Mouse (Mus musculus) kidney, embryonic 16.5 days (tissue): ENCODE measurements at regions not wholly inside any gene's neighbourhood (a gene's known extent, or its start where the extent isn't known, plus 50 kb on each side); places are given as distances from the start of the nearest gene placed in this dataset.

ENCODE experiments used
- ATAC-seq: fragments of 200-750 bp; cut with Nextera tagmentation; 2 replicates; pipeline ENCODE4 v1.8.0; 2017; ENCODE audit warnings: moderate TSS enrichment; ENCODE audit not compliant: low FRiP score, low TSS enrichment
- H3K27ac ChIP-seq: fragments of 300-500 bp; sonication (generic); 2 replicates; pipeline ENCODE4 v1.5.1; 2014; ENCODE audit warnings: low read length
- H3K27me3 ChIP-seq: fragments of 300-500 bp; sonication (generic); 2 replicates; pipeline ENCODE4 v1.6.1; 2014; ENCODE audit warnings: low read length, control low read depth, mixed read lengths; ENCODE audit not compliant: insufficient read depth
- H3K36me3 ChIP-seq: fragments of 300-500 bp; sonication (generic); 2 replicates; pipeline ENCODE4 v1.6.1; 2014; ENCODE audit warnings: low read length, control low read depth, mixed read lengths; ENCODE audit not compliant: insufficient read depth
- H3K4me1 ChIP-seq: fragments of 300-500 bp; sonication (generic); 2 replicates; pipeline ENCODE4 v1.6.1; 2014; ENCODE audit warnings: low read length, control low read depth, mixed read lengths; ENCODE audit not compliant: insufficient read depth
- H3K4me2 ChIP-seq: fragments of 300-500 bp; sonication (generic); replicated peaks from 2 replicates; pipeline ENCODE4 v1.6.1; 2014; ENCODE audit warnings: low read depth, low read length
- H3K4me3 ChIP-seq: fragments of 300-500 bp; sonication (generic); 2 replicates; pipeline ENCODE4 v1.5.1; 2014; ENCODE audit warnings: mild to moderate bottlenecking, low read length
- H3K9ac ChIP-seq: fragments of 300-500 bp; sonication (generic); replicated peaks from 2 replicates; pipeline ENCODE4 v1.6.1; 2014; ENCODE audit warnings: low read length
- H3K9me3 ChIP-seq: fragments of 300-500 bp; sonication (generic); 2 replicates; pipeline ENCODE4 v1.6.1; 2016; ENCODE audit warnings: low read length, control low read depth
- WGBS: fragments of 180-500 bp; shearing (Covaris S2); extraction: QIAGEN DNeasy Blood & Tissue Kit; methylation state at CpG from one replicate; pipeline ENCODE4 v1.1.7; 2014; 5-methylcytosine and 5-hydroxymethylcytosine counted together

DNA sequence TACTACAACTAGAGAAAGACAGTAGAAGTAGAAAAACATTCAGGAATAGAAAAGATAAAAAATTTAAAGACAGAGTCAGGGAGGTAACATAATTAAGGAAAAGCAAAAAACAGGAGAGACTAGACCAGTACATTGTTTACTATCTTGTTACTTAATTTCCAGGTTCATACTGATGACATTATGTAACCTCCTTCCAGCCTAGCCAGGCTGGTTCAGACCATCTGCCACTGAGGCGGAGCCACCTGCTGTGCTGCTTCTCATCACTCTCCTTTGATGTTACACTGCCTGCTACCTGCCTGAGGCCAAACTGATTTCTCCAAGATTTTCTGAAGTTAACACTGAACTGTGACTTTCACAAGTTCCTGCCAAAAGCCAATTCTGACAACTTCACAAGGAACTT is 64.2 kb upstream of the Vmn2r2 start:
- Histone ChIP-seq H3K27me3 (no peaks in the 10 kb centered on the region), H3K27ac (no peak overlapping the region), H3K4me1 (no peaks in the 10 kb centered on the region), H3K9me3 (no peaks in the 10 kb centered on the region), H3K4me3 (no peak overlapping the region), H3K4me2 (no peak overlapping the region), H3K9ac (no peak overlapping the region), H3K36me3 (no peaks in the 10 kb centered on the region)
- 54% methylated on average over 1 of the region's 1 CpGs for WGBS
- no peak for ATAC-seq

DNA sequence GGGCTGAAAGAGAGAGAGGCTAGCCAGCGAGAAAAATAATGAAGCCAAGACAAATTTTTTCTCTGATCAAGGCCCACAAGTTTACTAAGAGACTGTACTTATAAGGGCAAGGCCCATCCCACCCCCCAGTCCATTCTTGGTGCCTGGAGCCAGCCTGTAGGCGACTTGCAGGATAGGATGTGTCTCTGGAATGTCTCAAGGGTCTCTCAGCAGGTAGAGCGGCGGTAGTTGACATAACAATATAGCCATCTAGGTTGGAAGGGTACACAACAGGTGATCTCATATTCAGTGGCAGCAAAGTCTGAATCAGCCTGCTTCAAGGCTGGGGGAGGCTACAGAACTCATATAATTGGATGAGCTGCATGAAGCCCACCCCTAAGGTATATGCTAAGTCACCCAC is 61.1 kb upstream of the Vmn2r2 start:
- Histone ChIP-seq H3K27me3 (no peaks in the 10 kb centered on the region), H3K4me2 (no peak overlapping the region), H3K4me3 (no peak overlapping the region), H3K36me3 (no peaks in the 10 kb centered on the region), H3K4me1 (no peaks in the 10 kb centered on the region), H3K9ac (no peak overlapping the region), H3K27ac (no peak overlapping the region), H3K9me3 (no peaks in the 10 kb centered on the region)
- ATAC-seq, result no peak
- WGBS, result 83% methylated on average over 4 of the region's 4 CpGs

DNA sequence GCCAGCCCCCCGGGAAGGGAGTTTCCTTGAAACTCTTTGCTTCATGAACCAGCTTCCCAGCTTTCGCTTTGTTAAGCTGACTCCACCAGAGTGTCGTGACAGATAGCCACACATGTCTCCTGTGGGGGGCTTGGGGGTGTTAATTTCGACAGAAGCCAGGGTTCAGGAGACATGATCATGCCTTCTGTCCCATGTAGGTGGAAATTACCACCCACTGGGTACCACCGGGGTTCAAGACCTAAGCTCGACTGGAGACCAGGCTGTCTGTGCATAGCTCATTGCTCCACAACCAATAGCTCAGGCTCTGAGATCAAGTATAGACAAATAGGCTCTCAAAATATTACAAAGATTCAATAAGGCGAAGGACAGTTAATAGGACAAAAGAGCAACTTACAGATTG is 50.6 kb upstream of the Vmn2r2 start:
- peak; percentile 35; the same call in 1 of the 2 replicates for ATAC-seq
- Histone ChIP-seq H3K36me3 (no peaks in the 10 kb centered on the region), H3K4me1 (no peaks in the 10 kb centered on the region), H3K27ac (no peak overlapping the region), H3K4me3 (no peak overlapping the region), H3K4me2 (0 out of 2 replicates have a peak overlapping the region, but pooled peaks have one; percentile 21), H3K27me3 (no peaks in the 10 kb centered on the region), H3K9me3 (no peaks in the 10 kb centered on the region), H3K9ac (no peak overlapping the region)
- WGBS, result 34% methylated on average over 7 of the region's 7 CpGs
